Mouse (Mus musculus): ENCODE results near the gene Raver1.

Raver1 gene

DNA sequence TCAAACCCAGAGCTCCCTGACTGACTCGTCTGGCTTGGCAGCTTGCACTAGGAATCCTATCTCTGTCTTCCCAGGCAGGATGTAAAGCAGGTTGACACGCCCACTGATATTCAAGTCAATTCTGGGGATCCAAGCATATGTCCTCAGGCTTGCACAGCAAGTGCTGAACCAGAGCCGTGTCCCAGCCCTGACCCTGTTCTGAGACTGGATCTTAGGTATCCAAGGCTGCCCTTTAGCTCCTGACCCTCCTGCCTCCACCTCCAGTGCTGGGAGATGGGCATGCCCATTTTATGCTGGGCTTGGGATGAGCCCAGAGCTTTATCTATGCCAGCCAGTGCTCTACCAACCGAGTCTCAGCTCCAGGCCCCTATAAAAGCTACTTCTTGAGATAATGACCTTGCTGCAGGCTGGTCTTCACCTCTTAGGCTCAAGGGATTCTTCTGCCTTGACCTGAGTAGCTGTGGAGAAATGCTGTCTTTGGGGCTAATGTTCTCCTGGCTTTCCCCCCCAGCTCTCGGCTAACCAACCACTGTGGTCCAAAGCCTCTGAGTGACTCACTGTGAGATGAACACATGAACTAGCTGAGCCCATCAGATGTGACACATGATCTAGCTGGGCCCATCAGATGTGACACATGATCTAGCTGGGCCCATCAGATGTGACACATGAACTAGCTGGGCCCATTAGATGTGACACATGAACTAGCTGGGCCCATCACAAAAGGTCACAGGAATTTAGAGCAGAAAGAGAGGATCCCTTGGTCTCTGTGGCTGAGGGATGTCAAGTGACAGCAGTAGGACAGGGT is 14.2 kb upstream of the Raver1 start:
- WGBS: 55% methylated on average over 5 of the region's 5 CpGs

DNA sequence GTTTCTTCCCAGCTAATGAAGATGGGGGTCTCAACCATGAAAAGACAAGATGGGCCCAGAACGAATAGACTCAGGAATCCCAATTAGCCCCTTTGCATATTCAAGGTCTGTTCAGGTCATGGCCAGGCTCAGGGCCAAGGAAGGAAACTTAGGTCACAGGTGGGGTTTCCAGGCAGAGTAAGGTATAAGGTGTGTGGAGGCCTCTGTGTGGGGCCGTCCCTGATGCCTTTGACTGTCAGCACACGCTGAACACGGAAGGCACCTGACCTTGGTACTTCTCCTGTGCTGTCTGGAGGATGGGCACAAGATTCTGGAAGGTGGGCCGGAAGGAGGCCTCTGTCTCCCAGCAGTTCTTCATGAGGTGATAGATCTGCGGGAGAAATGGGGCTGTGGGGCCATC is 13.0 kb upstream of the Raver1 start:
- 85% methylated on average over 6 of the region's 6 CpGs for WGBS

DNA sequence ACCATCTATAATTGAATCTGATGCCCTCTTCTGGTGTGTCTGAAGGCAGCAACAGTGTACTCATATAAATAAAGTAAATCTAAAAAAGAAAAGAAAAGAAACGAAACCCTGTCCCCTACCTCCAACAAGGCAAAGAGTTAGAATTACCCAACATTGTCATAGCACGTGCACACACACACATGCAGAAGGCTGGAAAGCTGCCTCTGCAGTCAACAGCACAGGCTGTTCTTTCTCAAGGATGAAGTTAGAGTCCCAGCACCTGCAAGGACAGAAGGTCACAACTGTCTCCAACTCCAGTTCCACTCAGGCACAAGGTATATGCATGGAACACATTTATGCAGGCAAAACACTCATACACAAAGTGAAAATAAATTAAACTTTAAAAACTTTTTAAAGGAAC is 10.3 kb upstream of the Raver1 start:
- WGBS: 92% methylated on average over 2 of the region's 2 CpGs

DNA sequence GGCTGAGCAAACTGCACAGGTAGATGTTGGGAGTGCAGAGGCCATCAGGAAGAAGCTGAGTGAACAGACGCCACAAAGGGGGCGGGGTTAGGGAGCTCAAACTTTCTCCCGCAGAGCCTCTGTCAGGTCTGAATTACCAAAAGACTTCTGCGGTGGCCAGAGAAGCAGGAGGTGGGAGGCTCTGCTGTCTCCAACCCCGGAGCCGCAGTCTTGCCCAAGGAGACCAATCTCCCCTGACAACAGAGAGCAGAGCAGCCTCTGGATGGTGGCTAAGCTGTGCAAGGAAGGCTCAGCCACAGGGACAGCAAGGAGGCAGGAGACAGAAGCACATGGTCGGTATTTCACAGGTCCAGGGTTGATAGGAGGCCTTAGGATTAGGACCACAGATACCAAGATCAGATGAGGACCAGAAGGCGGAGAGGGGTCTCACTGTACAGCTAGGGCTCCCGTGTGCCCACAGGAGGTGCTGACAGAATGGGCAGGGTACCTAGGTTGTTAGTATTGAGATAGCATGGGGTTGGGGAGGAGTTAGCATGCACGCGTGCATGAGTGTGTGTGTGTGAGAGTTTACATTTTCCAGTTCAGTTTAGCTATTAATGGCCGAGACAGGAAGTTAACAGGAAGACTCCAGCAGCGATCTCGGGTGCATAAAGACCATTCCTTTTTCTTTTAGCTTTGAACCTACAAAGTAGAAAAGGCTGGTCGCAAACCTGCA is 8.8 kb upstream of the Raver1 start:
- 55% methylated on average over 15 of the region's 15 CpGs for WGBS

DNA sequence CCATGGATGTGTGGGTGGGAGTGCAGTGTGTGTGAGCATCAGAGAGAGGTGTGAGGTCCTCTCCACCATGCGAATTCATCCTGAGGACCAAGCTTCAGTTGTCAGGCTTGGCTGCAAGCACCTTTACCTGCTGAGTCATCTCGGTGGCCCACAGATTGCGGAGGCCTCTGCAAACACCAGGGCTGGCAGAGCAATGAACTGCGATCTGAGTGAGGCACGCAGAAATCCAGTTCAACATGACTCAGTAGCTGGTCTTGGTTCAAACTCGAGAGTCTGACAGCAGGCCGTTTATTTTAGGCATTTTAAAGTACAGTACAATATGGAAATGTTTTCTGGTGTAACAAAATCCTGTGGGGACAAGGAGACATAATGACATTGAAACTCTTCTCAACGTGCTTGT is 6.0 kb upstream of the Raver1 start:
- WGBS: 45% methylated on average over 8 of the region's 8 CpGs

DNA sequence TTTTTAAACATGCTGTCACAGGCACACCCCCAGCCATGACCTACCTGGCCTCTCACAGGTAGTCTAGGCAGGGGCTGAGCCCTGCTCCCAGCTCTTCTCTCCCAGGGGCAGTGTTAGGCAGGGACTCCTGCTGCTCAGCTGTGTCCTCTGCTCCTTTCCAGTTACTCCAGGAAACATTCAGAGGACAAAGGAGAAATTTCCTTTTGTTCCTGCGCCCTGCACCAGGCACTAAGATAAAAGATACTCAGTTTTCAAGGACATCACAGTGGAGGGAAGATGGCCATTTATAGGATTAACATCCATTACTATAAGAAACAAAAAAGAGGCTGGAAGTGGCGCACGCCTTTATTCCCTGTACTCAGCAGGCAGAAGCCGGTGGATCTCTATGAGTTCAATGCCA is 4.2 kb upstream of the Raver1 start:
- 93% methylated on average over 4 of the region's 4 CpGs for WGBS

DNA sequence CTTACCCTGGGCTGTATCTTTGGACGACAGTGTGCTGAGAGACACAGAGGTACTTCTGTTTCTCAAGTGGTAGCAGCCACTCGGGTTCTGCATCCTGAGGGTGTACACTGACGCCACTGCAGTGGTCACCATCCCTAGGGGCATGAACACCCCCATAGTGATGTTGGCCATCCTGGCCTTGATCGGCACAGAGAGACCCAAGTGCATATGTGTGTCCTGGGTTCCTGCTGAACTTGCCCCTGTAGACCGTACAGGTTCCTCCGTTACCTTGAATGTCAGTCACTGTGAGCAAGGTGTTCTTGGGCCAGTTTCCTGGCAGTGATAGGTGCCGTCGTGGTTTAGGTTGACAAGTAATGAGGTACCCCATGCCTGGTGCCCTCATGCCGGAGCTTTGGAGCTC is 1.6 kb upstream of the Raver1 start:
- WGBS: 97% methylated on average over 9 of the region's 9 CpGs

DNA sequence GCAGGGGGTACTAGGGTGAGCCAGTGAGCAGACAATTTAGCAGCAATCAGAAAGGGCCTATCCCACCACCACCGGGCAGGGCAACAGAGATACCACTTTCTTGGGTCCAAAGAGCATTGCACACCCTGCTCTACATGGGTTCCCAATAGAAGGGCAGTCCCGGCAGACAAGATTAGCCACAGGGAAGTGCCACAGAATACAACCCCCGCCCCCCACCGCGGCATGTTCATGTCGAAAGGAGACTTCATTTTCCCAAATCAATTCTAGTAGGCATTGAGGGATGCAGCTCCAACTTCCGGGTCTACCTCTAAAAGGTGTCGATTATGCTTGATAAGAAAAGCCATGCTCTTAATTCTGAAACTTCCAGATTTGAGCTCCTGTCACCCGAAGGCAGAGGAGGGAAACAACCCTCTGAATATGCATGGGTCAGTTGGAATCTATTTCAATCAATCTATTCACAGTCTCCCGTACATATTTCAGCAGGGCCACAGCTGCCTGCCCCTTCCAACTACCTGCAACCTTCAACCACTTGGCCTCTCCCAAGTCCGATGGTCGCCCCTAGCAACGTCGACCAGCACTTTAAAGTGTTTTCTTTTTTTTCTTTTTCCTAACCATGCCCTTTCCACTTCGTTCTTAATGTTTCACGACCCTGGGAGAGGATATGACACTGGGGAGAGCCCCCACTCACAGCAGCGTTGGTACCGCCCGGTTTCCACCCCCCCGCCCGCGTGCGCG is 669 bp downstream of the Raver1 start:
- WGBS: 2% methylated on average over 24 of the region's 24 CpGs

DNA sequence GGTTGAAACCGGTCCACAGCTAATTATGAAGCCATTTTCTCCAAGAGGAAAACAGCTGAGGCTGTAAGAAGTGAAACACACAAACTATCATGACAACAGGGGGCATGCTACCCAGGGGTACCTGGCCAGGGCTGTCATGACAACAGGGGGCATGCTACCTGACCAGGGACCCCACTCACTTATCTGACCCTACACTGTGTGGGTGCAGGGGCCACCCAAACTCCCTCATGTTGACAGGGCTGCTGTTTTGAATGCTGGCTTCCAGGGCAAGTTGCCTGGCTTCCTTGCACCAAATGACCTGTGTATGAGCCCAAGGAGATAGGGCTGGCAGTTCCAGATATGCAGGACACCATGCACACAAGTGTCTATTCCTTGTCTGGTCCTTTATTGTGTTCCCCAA is 1.3 kb downstream of the Raver1 start:
- WGBS: 74% methylated on average over 1 of the region's 1 CpGs

DNA sequence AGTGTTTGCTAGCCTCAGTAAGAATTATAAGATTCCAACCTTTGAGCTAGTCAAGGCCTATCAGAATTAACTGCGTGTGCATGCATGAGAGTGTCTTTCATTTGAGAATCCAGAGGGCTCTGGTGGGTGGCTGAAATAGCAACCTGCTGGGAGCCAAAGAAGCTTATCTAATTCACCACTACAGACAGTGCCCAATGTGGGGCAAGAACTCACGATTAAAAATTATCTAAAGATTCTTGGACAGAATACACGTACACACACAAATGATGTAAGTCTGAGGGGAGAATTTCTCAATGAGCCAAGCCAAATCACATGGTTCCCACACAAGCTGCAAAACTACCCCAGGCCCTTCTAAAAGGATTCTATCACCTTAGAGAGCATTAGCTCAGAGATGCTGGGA is 8.5 kb downstream of the Raver1 start:
- 45% methylated on average over 3 of the region's 3 CpGs for WGBS

DNA sequence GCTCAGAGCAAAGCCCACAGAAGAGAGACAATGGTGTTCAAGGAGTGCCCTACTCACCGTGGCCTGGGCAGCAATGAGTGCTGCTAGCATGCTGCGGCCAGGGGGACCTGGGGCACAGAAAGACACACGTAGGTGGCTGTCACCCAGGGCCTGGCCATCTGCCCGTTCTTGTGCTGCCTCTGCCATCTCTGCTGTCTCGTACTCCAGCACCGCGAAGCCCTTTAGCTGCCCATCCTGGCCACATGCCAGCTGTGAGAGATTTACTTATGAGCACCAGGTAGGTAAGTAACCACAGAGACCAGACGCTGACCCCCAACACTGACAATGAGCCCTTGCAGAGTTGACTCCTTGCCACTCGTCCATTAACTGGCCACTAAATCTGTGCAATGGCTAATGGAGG is 10.7 kb downstream of the Raver1 start:
- 63% methylated on average over 9 of the region's 9 CpGs for WGBS

DNA sequence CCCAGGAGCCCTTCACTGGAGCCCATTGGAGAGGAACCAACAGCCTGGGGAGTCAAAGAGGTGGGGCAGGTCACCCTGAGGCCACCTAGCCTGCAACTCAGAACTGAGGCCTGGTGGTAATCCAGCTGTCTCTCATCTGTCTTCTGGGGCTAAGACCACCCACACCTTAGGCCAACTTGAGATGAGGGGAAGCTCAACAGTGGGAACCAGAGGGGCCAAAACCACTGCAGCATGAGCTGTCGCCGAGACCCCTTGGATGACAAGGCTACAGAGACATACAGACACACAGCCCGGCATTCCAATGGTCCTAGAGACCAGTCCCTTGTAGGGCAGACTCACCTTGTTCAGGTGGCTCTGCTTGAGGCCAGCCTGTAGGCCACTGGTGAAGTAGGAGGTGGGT is 16.2 kb downstream of the Raver1 start:
- 91% methylated on average over 3 of the region's 3 CpGs for WGBS

DNA sequence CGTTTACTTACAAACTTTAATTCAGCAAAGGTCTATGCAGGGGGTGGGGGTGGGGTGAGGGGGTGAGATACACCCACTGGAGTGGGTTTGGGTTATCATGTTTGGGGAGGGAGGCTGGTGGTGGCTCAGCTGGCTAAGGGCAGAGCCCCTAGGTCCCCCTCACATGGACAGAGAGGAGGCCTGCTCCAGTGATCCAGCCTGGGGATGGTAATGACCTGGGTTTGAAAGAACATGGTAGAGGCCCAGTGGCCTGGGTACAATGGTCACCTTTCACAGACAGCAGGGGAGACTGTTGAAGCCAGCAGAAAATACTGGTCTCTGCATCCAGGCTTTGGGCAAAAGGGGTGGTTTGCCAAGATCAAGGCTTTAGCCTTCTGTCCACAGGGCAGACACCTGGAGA is 17.6 kb downstream of the Raver1 start:
- 49% methylated on average over 1 of the region's 1 CpGs for WGBS

DNA sequence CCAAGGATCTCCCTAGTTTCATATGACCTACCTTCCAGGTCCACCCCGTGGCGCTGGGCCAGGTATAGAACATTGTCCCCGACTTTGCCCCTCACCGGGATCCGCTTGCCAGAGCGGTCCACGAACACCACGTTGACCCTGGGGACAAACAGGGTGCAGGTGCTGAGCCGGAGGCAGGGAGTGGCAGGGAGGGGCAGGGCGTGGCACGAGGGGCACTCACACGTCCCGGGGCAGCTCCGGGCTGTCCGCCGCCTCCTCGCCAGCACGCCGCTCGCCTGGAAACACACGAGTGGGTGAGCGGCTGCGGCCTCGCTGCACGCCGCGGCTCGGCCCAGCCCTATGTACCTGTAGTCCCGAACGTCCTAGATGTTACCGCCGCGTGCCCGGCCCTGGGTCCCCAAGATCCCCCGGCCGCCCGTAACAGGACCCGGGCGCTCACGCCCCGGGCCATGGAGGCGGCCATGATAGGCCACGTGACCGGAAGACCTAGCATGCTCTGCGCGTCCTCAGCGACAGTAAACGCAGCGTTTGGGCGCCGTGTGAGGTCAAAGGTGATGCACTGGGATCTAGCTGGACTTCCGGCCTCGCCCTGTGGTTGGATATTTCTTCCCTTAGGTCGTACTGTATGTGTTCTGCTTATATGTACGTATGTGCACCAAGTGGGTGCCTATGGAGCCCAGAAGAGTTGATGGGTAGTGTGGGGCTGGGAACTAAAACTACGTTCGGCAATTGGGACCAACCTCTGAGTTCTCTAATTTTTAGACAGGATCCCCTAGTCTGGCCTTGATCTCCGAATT is 18.6 kb downstream of the Raver1 start, which contains the start of the genes Gm49373 and Fdx1l:
Gm49373 (minus strand) TSS at position 53 of the 797 bp plus-strand sequence.
Fdx1l (minus strand) TSS at position 571 of the 797 bp plus-strand sequence.
- 1% methylated on average over 58 of the region's 58 CpGs for WGBS

DNA sequence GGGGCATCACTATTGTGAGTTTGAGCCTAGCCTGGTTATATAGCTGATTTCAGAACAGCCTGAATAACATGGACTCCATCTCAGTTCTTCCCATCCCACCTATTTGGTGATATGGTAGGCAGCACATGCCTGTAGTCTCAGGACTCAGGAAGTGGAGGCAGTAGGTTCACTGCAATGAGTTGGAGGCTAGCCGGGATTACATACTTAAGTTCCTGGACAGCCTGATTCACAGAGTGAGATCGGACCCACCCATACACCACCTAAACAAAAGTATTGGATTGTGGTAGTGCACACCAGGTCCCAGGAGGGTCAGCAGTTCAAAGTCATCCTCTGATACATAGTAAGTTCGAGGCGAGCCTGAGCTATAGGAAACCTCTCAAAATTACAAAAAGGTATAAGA is 19.2 kb downstream of the Raver1 start:
- 6% methylated on average over 4 of the region's 4 CpGs for WGBS

DNA sequence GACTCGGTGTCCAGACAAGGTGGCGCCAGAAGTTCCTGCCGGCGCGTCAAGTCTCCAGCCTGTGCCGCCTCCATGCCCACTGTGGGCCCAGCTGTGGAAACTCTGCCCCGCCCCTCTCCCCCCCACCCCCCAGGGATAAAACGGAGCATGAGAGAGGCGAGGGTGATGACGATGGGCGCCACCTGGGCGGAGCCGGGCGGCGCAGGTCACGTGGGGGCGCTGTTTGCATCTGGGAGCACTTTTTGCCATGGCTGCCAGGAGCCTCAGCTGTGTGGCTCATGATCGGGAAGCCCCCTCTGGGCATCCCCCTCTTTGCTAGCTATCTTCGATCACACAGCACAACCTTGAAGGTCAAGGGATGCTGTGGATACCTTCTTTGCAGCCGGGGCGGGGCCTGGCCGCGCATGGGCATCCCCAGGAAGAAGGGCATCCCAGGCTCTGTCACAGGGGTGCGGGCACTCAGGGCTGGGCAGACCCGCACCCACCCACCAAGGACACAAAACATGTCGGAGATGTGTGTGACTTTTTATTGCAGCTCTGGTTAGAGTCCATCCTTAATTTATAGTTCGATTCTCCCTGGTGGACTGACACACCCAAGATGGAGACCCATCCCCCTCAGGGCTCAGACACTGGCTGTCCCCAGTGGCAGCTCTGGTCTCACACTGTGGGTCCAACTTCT is 24.7 kb downstream of the Raver1 start, which contains the start of gene Zglp1:
Zglp1 (minus strand) TSS at position 88 of the 679 bp plus-strand sequence.
- 85% methylated on average over 27 of the region's 27 CpGs for WGBS

DNA sequence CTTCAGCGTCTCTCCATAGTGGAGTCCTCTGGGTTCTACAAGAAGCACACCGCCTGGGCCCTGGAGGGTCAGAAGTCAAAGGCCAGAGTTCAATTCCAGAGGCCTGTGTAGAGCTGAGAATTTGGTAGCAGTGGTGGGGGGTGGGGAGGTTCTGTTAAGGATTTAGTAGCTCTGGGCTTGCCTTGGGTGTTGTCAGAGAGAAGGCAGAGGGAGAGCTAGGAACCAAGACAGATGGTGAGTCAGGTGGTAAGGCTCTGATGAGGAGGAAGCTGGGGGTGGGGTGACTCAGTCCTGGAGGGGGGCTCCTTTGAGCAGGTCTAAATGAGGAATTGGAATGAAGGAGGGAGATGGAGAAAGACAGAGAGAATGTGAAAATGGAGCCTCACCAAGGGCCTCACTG is 28.9 kb downstream of the Raver1 start:
- WGBS: 80% methylated on average over 2 of the region's 2 CpGs

DNA sequence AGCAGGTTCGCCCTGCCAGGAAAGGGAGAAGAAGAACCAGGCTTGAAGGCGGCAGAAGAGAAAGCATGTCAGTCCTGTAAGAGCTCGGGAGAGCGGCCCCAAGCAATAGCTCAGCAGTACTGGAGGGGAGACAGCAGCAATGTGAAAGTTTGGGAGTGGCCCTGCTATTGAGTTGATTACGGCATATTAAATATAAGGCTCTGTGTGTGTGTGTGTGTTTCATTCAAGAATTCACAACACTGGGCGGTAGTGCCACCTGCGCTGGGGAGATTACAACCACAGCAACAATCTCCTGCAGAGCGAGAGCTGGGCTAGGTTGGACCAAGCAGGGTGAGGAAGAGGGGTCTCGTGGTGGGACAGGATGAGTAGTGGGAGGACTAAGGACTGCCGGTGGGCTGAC is 40.2 kb downstream of the Raver1 start:
- 83% methylated on average over 10 of the region's 10 CpGs for WGBS

DNA sequence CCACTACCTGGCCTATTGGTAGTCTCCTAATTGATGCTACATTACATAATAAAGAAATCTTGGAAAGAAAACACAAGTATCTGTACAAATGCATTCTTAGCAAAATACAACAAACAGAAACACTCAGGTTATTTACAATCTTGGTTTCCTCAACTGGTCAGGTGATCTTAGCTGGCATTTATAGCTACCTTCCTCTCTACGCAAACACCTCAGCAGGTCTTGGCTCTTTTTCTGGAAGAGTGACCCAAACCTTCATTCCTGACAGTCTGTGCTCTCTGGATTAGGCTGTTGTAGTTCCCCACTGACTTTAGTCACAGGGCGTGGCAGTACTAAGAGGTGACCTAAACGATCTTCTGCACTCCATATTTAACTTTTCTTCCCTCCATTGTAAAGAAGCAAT is 46.6 kb downstream of the Raver1 start:
- 63% methylated on average over 3 of the region's 3 CpGs for WGBS

DNA sequence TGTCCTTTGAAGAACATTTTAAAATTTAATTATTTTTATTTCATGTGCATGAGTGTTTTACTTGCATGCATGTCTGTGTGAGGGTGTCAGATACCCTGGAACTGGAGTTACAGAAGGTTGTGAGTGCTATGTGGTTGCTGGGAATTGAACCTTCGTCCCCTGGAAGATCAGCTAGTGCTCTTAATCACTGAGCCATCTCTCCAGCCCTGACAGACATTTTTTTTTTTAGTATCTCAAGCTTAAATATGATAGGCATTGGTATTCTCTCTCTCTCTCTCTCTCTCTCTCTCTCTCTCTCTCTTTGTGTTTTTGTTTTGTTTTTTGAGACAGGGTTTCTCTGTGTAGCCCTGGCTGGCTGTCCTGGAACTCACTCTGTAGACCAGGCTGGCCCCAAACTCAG is 47.0 kb downstream of the Raver1 start:
- WGBS: 61% methylated on average over 1 of the region's 1 CpGs

DNA sequence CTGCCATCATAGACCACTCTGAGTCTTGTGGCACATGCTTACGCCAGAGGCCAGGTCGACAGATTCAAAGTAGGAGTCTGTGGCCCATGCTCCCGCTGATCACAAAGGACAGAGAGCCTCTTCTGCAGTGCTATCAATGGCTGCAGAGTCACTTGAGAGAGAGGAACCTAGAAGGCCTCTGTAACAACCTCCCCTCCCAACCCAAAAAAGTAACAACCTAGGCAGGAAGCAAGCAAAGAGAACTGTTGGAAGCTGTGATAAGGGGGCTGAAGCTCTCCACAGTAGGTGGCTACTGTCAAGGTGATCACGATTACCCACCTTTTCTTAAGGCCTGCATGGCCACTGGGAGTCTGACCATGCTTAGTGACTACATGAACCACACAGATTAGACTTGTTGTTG is 48.2 kb downstream of the Raver1 start:
- WGBS: 88% methylated on average over 4 of the region's 4 CpGs
